Mouse (Mus musculus): Measurements from ENCODE around the gene Esyt3.

Esyt3 gene

DNA sequence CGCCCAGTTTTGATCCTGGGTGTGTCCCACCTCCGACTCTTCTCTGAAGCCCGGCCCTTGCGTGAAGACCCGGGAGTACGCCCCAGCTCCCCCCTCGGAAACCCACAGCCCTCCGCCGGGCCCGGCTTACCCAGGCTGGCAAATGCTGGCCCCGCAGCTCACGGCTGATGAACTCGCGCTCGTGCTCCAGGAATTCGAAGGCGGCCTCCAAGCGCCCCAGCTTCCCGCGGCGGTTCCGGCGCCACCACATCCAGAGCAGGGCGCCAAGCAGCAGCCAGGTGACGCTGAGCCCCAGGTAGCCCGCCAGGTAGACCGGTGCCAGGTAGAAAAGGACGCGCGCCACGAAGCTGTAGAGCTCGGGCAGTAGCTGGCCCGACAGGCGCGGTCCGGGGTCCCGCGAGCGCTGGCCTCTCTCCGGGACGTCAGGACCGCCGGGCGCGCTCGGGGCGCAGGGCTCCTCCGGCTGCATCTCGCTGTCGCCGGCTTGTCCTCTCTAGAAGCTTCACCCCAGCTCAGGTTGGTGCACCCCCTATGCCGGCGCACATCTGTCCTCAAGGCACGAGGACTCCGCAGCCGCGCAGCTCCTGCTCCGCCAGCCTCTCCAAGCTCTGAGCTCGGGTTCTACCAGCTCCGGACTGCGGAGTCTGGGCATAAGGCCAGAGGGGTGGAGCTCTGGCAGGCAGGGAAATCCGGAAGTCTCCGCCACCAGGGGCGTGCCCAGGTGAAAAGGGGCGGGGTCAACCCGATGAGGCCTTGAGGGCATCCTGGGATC, at the start of gene Esyt3:
Gene Esyt3 (minus strand): TSS at position 637 of the 772 bp plus-strand sequence.
- DNase-seq = peak; percentile 79

DNA sequence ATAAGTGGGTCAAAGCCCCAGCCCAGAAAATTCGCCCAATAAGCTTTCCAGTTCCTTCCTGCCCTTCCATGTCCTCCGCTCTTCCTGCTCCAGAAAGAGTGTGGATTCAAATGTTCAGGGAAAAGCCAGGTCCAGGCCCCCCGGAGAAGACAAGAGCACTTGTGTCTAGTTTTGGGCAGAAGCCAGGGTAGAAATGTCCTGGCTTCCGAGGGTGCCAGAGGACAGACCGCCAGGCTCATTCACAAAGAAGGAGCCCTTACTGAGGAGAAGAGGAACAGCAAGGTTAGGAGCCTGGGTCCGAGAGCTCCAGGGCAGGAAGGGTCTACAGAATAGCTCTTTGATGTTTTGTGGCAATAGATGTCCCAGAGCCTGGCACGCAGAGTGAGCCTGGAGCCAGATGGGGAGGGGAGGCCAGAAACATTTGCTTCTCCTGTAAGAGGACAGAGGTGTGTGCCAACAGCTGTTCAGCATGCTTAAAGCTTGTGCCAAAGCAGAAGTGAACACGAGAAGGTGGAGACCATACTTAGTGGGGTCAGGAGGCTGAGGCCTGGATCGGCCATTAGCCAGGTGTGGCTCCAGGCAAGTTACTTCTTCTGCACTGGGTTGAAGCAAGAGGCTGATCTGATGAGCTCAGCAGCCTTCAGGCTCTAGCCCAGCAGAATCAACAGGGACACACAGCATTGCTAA, 43.1 kb upstream of the Esyt3 start:
- DNase-seq = peak; percentile 47 to 58

DNA sequence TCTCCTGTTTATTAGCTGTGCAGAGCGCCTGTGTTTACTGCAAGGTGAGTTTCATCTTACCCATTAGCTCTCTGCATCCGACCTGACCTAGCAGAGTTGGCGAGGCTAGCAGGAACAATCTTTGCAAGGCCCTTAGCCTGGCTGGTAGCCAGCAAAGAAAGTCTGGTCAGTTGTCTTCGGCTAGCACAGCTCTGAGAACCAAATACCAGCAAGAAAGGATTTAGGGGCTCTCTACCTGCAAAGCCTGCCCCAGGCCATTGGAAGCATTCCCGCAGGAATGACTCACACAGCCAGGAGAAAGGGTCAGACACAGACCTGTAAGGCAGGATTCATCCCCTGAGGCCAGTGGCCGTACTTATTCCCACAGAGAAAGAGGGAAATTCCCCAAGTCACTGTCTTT, 42.4 kb upstream of the Esyt3 start:
- DNase-seq = peak; percentile 62 to 71

DNA sequence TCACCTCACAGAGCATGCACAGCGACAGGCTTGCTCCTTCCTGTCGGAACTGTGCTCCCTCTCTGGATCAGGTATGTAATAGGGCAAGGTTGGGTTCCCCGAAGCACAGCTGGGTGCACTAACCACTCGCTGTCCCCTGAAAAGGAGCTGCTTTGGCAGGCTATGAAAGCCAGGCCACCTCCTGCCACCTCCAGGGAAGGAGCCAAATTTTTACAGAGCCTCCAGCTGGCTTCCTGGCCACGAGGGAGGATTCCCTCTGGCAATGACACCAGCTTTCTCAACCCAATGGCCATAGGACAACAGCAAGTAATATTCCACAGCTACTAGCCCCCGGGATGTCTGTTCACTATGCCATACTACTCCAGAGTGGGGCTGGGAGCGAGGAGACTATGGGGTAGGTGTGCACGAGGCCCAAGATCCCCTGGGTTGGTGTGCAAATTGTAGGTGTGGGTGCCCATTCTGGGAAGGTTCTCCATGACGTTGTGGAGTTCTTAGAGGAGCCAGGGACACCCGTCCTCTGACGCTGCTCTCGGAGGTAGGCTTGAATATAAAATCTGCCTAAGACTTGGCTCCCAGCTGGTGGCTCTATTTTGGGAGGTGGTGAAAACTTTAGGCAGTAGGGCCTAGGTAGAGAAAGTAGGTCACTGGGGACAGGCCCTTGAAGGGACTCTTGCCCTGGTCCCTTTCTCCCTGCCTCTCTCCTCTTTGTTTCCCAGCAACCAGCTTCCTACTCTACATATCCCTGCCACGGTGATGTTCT, 38.9 kb upstream of the Esyt3 start:
- peak; percentile 43 to 53 for DNase-seq

DNA sequence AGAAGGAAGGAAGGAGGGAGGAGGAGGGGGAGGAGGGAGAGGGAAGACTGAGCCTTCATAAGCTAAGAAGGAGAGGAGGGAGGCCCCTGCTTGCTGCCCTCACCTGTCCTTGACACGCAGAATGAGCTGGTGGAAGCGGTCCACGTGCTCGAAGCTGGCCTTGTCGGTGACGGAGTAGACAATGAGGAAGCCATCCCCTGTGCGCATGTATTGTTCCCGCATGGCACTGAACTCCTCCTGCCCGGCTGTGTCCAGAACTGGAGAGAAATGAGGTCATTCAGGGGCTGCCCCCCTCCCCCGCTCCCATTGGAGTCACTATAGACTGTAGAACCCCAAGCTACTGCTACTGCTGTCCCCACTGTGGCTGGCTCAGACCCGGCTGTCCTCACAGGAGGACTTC, 36.0 kb upstream of the Esyt3 start:
- peak; percentile 54 to 63 for DNase-seq

DNA sequence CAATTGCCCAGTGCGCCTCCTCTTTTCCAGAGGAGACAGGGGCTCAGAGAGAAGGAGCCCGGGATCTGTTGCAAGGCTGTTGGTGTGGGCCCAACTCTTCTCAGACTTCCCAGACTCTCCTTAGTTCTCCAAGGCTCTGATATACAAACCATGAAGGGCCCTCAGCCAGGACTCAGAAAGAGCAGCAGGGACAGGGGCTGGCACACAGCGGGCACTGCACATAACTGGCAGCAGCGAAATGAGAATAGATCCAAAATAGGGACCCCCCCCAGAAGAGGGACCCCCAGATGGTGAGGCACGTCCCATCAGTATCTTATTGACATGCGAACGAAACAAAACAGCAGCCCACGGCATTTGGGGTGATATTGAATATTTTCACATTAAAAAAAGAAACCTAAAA, 34.8 kb upstream of the Esyt3 start:
- peak; percentile 49 to 64 for DNase-seq

DNA sequence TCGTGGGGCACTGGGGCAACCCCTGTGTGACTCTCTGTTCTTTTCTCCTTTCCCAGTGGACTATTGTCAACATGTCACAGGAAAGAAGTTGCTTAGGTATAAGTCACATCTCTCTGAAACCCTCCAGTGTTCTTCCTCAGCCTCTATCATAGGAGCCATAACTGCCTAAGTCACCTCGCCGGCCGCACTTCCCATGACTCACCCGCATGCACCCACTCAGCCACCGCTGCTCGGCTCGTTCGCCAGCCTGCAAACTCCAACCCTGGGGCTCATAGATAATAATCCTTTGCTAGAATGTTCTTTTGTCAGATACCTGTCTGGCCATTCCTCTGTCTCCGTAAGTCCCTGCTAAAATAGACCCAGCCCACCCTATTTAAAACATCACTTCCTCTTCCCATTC, 33.2 kb upstream of the Esyt3 start:
- DNase-seq = no peak

DNA sequence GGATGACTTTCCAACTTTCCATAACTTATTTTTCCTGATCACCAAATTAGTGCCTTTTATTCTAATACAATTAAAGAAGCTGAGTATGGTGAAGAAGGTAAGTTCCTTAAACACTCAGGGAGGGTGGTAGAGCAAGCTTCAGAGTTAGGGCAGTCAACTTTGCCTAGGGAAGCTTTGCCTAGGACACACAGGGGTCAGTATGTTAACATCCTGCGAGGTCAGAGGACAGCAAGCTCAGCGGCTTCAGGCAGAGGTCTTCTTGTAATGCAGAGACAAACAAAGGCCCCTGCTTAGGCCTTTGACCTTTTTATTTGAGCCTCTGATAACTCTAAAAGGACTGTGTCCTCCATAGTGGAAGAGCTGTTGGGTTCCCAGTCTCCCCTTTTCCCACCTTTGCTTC, 32.4 kb upstream of the Esyt3 start:
- no peak for DNase-seq

DNA sequence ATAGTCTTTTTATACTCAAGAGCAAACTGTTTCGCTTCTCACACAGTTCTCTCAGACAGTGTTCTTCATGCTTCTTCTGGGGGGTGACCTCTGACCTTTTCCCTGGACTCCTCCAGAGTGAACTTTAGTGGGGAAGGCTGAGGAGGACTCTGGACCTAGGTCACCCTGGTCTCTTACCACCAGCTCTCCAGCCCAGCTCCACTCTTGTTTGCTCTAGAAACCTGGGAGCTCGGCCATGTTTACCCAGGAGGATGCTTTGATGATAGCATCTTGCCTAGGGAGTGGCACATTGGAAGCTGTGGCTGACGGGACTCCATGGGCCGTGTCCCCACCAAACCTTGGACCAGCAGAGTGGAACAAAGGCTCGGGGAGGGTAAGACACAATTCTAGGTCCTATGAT, 31.8 kb upstream of the Esyt3 start:
- DNase-seq = no peak

DNA sequence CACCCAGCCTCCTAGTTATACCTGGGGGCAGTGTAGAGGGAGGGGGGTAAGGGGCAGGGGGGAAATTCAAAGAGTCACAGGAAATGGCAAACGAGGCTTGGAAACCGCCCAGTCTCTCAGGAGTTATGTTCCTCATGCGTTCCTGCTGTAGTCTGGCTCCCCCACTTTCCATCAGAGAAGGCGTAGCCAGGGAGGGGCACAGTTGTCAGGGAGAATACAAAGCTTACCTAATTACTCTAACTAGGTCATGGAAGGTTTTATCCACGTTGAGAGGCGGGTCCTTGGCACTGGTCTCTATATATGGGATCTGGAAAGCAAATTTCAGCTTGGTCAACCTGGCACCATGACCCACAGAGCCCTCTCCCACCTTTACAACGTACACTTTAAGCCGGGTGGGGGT, 31.1 kb upstream of the Esyt3 start:
- DNase-seq = no peak

DNA sequence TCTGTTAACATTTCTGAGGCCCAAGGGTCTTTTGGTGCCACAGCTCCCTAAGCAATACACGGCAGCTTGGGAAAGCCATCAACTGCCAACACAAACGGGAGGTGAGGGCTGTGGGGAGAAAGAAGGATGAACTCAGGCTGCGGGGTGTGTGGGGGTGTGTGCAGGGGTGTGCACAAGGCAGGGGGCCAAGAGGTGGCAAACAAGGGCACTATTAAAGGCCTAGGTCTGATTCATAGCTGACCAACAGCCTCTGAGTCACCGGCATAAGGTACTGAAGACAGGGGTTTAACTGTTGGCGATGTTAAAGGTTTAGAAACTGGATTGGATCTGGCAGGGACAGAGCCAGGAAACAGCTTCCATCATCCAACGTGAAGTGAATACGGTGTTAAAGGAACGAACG, 30.5 kb upstream of the Esyt3 start:
- DNase-seq = peak; percentile 33 to 36

DNA sequence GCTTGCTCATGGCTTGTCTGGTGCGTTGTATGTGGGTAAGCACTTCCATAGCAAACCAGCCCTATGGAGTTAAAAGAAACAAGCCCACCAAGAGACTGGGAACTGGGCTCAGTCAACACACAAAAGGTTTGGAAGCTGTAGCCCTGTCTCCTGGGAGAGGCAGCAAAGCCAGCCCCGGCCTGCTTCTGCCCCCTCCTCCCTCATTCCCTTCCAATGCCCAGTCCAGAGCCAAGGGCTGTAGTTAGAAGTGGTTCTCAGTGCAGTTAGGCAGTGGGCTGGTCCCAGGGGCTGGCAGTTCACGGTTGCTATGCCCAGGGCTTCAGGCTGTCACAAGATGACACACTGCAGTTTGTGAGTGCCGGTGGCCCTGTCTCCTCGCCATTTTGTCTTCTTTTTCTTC, 29.7 kb upstream of the Esyt3 start:
- peak; percentile 41 to 64 for DNase-seq

DNA sequence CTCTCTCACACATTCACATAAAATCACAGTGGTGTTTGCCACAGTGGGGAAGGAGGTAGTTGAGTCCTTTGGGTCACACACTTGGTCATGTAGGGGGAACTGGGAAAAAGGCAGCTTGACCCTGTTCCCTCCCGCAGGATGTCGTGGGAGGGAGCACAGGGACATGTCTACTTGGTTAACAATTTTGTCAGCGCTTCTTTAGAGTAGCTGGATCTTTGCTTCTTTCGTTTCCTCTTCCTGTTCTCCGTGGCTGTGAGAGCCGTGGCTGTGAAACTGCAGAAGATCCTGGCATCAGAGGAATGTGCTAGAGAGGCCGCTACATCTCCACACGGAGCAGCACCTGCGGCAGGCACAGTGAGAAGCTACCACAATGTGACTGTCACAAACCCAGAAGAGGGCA, 24.2 kb upstream of the Esyt3 start:
- DNase-seq = no peak

DNA sequence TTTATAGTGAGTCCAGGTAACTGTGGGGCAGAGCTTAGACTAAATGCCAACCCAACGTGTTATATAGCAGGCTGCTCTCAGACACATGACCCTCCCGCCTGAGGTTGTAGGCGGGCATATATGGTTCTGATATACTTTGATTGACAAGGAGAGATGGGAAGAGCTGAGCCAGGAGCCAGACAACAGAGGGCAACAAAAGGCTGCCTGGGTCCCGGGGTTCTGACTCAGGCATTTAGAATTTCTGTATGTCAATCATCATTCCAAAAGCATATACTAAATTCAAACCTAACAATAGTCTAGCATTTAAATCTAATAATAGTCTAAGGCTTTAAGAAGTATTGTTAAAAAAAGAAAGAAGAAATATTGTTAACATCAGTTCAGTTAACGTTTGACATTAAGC, 20.8 kb upstream of the Esyt3 start:
- DNase-seq = no peak

DNA sequence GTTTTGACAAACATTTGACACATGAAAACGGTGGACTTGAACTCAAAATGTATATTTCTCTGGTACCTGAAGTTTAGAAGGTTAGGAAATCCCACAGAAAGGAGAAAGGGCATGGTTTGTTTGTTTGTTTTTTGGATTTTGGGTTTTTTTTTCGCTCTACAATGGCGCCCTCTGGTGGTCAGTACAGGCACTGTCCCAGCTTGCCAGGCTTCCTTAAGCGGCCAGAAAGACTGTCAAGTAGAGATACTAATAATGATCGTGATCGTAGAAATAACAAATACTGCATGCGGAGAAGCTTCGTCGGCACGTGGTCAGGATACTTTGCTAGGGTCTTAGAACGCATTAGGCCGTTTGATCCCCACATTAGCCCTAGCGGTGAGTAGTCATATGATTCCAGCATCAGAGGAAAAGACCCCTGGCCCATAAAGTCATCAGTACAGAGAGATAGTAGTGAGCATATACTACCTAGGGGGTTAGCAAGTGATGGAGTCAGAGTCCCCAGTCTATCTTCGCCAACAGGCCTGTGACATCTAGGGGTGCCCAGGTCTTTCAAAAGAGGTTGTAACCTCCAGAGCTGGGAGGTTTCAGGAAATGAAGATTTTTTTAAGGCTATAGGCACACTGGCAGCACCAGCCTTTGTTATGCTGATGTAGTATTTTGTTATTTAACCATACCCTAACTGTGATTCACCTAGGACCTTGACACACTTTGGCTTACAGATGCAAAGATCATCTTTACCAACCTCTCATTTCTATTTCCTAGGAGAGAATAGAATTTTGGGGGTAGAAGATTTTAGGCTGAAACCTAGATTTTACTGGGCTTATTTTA, 18.4 kb upstream of the Esyt3 start:
- DNase-seq = peak; percentile 78 to 84

DNA sequence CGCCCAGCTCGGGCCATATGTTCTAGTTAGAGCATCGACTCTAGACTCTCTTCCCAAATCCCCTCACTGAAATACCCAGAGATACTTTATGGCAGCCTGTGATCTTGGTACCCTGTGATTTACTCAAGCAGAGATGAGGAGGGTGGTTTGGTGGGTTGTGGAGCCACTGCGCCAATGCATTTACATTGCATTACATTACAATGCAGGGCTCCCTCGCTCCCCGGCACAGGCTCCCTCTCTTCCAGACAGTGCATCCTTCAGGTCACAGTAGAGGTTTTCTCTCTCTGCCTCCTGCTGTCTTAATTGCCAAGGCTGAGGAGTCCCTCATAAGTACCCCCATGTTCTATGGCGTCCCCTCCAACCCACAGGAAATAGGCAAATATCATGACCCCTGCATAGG, 10.1 kb upstream of the Esyt3 start:
- no peak for DNase-seq

DNA sequence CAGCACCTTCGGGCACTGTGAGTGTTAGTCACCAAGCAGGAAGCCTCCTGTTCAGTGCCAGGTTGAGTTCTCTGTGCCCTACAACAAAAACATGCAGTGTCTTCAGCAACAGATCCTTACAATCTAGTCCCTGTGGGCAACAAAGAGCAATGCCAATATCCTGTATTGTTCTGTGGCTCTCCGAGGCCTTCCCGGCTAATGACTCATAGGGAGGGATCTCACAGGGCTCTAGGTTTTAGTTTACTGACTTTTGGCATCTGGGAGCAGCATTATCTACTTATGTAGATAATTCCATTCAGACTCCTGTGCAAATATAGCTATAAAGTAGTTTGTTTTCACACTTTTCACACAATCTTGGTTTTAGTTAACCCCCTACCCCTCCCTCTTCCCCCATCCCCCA, 7.5 kb upstream of the Esyt3 start:
- no peak for DNase-seq

DNA sequence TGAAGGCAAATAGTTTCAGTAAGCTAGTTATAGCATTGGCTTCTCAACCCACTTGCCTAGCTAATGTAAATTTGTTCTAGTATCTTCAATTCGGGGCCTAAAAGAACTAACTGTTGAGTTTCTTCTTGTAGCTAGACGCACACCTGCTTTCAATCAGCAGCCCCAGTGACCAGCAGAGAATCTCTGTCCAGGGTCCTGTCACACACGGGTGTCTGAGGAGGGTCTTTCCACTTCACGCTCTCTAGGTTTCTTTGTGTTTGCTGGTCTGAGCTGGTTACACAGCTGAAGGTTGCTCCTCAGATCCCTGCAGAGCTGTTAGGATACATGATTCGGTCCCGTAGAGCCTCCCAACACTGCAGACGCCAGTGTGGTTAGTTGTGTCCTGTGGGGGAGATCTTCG, 4.7 kb upstream of the Esyt3 start:
- no peak for DNase-seq

DNA sequence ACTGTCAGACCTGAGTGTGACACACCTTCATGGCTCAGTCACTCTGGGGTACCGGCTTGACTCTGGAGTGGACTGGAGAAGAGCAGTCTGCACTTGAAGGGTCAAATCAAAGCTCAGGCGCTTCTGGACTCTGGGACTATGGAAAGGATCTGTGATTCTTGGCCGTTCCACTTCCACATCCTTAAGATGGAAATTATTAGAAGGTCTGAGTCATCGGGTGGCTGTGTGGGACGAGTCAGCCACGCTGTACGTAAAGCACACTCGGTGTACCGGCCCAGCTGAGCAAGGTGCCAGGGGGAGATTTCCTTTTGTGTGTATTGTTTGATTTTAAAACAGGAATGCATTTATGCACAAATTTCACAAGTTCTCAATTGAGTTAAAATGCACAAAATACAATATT, 3.6 kb upstream of the Esyt3 start:
- no peak for DNase-seq

DNA sequence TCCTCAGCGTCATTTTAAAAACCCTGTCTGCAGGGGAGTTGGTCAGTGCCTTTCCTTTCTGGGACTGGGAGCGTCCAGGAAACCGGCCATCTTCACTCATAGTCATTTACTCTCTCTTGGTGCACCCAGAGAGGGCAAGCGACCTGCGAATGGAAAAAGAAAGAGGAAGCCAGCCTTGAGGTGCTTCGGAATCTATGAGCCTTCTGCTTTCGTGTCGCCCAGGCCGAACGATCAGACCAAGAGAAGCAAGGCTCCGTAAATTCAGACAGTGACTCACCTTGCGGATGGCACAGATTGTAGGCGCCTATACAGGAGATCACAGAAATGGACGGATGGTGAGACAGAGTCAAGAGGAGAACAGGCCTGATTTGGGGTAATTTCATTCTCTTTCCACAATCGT, 655 bp upstream of the Esyt3 start:
- DNase-seq = no peak

DNA sequence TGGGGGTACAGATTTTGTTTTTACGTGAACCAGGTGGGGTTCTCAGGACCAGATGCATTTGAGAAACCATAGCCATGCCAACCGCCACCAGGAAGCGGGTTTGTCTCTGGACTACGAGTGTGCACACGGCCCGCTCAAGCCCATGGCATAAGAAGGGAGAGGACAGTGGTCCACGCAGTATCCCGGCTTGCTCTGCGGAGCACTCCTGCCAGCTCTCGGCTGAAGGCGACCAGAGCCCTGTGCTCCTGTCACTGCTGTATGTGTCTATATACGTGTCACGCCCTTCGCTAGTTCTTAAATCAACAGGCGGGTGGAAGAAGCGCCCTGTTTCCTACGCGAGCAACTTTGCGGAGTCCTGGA, 816 bp downstream of the Esyt3 start:
- peak; percentile 18 to 29 for DNase-seq

DNA sequence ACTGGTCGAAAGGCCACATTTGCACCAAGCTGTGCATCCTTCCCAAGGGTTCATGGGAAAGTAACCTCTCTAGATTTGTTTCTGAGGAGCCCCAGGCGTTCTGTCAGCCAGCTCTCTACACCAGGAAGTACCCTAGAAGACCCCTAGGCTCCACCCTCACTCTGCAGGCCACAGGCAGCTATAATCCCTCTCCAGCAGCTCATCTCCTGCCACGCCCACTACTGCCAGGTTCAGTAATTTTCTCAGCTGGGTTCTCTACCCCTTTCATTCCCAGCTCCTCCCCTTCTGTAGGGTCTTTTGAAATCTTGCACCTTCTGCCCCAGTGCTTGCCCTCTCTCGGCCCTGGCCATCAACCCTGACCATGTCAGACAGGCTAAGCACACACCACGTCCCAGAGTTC, 2.4 kb downstream of the Esyt3 start:
- DNase-seq = no peak

DNA sequence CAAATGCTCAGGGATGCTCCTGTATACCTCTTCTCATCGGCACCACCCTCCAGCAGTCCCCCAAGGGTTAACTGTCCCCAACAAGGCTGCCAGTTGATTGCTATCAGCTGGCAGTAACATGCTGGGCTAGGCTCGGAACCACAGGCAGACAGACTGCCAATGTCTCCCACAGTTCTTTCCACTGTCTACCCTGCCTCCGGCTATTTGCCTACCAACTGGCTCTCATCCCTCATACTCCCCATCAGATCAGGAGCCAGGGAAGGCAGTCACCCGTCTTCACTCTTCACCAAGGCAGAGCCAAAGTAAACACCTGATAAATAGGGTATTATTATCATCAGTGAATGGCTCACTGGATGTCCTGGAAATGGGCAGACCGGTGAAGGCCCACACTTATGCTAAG, 3.6 kb downstream of the Esyt3 start:
- peak in 1 of 2 experiments; percentile 30 for DNase-seq

Measured in cerebellum, postnatal 10 days (tissue).